Mouse (Mus musculus) left cerebral cortex, adult 18-20 months (tissue): Measurements from ENCODE around the gene Tax1bp3. TPM values are rescaled to one million over a fixed set of nuclear protein-coding genes. Genes with fewer than 3 reads are reported as not detected.

Source experiments
- DNase-seq, 2 experiments: peaks; one replicate each; pipeline ENCODE4 v3.0.0; 2021 to 2022; ENCODE audit warnings: low spot score in 2 of 2, mixed read lengths in 1 of 2
- total RNA-seq, 2 experiments: library from RNA; stranded (reverse); gene quantifications; 2 replicates each; pipeline ENCODE4 v1.2.3; 2021

Tax1bp3 gene
- total RNA-seq, 2 experiments from 2014 or later, result 9.2 to 10.6 TPM

DNA sequence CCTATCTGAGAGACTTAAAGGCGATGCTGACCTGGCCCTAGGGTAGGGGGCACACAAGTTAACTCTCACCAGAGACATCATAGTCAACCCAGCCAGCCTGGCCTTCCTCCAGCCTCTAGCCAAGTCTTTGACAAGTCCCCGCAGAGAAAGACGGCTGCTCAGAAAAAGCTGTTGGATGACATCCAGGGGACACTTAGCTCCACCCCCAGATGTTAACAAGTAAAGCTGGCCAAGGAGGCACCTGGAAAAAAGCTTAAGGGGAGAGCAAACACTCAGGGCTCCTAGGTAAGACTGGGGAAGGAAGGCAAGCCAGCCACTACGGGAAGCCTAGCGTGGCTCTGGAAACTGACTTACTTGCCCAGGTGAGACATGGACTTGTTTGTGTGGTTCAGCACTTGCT, 4.7 kb upstream of the Tax1bp3 start:
- DNase-seq, result no peak

GRCm38 (mm10) chr11:73175612-73176011, 1.3 kb upstream of the Tax1bp3 start:
- no peak for DNase-seq

- no peak for DNase-seq
These were observed 697 bp upstream of the Tax1bp3 start for GRCm38 (mm10) chr11:73176186-73176585.

GRCm38 (mm10) chr11:73177509-73177875, 609 bp downstream of the Tax1bp3 start:
- DNase-seq, result peak; percentile 27 to 29

GRCm38 (mm10) chr11:73177895-73178294, 1.0 kb downstream of the Tax1bp3 start:
- DNase-seq, result no peak

GRCm38 (mm10) chr11:73185872-73186615, 9.2 kb downstream of the Tax1bp3 start:
- no peak for DNase-seq

DNA sequence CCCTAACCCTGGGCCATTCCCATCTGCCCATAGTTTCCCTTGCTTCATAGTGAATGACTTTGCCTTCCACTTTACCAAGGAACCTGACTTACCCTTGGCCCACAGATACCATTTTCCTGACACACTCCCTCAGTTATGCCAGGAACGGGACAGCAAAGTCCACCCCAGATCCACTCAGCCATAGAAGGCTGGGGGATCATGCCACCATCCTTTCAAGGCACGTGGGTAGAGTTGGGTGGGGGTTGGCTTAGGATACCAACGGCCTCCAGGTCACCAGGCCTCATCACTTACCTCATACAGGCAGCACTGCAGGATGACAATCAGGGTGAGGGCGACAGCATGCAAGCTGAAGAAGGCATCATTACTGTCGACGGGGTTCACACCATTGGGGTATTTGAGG, 10.3 kb downstream of the Tax1bp3 start:
- no peak for DNase-seq

- no peak for DNase-seq
These were observed 16.2 kb downstream of the Tax1bp3 start for GRCm38 (mm10) chr11:73193047-73193446.

DNA sequence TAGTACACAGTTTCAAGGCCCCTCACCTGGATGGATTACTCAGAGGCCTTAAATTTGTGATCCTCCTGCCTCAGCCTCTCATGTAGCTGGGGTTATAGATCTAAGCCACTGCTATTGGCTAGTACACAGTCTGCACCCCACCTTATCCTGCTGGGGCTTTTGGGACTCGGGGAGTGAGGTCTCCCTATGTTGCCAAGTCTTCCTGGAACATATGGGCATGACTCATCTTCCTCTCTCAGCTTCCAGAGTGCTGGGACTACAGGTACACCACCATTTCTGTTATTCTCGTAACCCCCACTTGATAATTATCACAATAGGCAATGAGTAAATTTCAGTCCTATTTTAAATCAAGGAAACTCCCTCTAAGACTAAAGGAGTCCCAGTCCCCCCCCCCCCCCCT, 17.6 kb downstream of the Tax1bp3 start:
- no peak for DNase-seq

DNA sequence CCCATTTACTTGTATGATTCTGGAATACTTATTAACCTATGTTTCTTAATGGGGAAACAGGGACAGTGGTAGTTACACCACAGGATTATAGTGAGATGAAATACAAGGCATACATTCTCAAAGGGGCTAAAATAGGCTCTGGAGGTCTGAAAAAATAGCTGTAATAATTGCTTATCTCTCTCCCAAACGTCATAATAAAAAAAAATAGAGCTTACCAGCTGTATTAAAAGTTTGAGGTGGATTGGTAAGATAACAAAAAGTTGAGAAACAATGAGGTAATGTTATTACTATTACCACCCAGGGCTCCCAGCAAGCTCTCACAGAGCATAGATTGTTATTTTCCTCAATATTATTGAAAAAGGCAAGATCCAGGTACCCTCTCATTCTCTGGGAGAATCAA, 21.3 kb downstream of the Tax1bp3 start:
- DNase-seq, result no peak

DNA sequence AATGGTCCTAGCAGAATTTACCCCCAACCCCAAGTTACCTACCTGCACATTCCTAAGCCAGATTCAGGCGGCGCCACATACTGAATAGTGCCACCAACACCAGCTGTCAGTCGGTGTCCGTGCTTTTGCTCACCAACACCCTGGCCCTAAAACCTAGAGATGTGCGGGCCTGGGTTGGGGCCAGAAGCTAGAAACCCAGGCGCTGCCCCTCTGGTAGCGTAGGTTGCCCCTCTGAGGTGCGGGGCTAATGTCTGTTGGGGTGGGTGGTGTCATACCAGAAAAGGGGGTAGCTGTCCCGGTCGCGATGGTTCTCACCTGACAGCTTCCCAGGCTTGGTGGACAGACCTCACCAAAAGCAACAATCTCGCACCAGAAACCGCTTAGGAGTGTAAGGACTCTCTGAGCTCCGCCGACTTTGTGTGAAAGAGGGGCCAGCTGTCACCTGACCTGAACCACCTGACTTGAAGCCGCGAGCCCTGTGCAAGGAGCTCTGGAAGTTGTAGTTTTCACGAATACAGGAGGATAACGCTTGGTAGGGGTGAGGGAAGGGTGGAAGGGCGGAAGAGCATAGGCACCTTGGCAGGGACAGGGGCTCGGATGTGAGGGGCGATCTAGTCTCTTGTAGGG, 21.8 kb downstream of the Tax1bp3 start, which contains the start of gene Ctns:
Ctns (minus strand) TSS at position 440 of the 627 bp plus-strand sequence.
- peak; percentile 75 to 86 for DNase-seq

- peak; percentile 95 to 96 for DNase-seq
These were observed 22.4 kb downstream of the Tax1bp3 start, which contains the start of gene Shpk for GRCm38 (mm10) chr11:73199230-73199712. Gene Shpk (plus strand): TSS chr11:73199460.

- no peak for DNase-seq
These were observed 23.0 kb downstream of the Tax1bp3 start for GRCm38 (mm10) chr11:73199879-73200278.

DNA sequence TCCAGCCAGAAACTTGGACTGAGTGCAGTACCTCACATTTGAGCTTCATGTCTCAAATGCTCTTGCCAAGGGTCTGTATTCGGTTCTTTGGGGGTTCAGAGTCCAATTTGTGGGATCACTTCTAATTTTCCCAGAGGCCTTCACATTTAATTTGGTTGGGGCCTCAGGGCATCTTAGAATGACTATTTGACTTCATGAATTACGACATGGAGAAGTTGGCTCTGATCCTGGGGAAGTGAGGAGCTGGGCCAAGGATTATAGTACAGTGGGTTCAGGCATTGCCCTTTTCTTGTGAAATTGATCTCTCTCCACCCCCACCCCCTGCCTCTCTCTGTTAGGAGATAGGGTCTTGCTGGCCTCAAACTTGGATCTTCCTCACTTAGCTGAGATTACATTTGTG, 24.1 kb downstream of the Tax1bp3 start:
- no peak for DNase-seq

- no peak for DNase-seq
These were observed 24.7 kb downstream of the Tax1bp3 start for GRCm38 (mm10) chr11:73201597-73201996.

- no peak for DNase-seq
These were observed 27.0 kb downstream of the Tax1bp3 start for GRCm38 (mm10) chr11:73203895-73204294.

DNA sequence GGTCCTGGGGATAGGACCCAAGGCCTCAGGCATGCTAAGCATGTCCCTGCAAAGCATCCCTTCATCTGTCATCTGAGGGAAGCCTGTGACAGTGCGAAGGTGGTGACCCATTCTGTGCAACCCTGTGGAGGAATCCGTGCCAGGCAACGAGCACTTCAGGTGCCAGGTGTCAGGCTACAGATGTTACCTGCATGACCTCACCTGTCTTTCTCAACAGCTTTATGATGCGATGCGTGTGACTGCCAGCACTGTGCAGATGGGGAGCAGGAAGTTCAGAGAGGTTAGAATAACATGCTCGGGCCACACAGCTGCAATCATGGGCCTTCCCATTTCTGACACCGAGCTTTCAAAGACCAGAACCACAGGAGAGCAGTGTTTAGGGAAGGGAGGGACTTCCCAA, 28.3 kb downstream of the Tax1bp3 start:
- no peak for DNase-seq

- DNase-seq, result no peak
These were observed 30.7 kb downstream of the Tax1bp3 start for GRCm38 (mm10) chr11:73207621-73208020.

- DNase-seq, result no peak
These were observed 37.1 kb downstream of the Tax1bp3 start for GRCm38 (mm10) chr11:73213956-73214355.

- DNase-seq, result no peak
These were observed 42.8 kb downstream of the Tax1bp3 start for GRCm38 (mm10) chr11:73219671-73220070.

GRCm38 (mm10) chr11:73220651-73221050, 43.8 kb downstream of the Tax1bp3 start:
- no peak for DNase-seq

DNA sequence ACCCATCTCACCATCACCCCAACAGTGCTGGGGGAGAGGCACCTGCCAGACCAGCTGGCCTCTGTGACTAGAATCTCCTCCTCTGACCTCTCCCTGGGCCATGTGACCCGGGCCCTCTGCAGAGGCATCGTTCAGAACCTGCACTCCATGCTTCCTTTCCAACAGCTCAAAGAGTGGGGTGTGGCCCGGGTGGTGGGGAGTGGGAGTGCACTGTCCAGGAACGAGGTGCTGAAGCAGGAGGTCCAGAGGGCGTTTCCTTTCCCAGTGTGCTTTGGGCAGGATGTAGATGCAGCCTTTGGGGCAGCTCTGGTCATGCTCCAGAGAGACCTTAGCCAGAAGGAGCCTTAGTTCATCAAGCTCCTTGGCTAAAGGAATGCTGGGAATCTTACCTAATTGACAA, 46.0 kb downstream of the Tax1bp3 start:
- DNase-seq, result no peak

GRCm38 (mm10) chr11:73223966-73224365, 47.1 kb downstream of the Tax1bp3 start:
- DNase-seq, result no peak
